Mouse (Mus musculus) frontal cortex, postnatal 10 days (tissue): ENCODE data around the gene Cmip.

Experiments
- DNase-seq, 2 experiments: peaks; one replicate each; pipeline ENCODE4 v3.0.0; 2022; ENCODE audit warnings: low spot score in 2 of 2, mixed read lengths in 1 of 2

Cmip gene

GRCm38 (mm10) chr8:117257029-117257820 lies at the start of gene Cmip:
TSS of gene Cmip (plus strand) at chr8:117257064.
- peak in 1 of 2 experiments; percentile 65 for DNase-seq

GRCm38 (mm10) chr8:117209150-117209549 lies 47.7 kb upstream of the Cmip start:
- DNase-seq, result no peak

- DNase-seq, result no peak
Measured at GRCm38 (mm10) chr8:117212100-117212499, 44.8 kb upstream of the Cmip start.

GRCm38 (mm10) chr8:117217724-117218123 lies 39.1 kb upstream of the Cmip start:
- DNase-seq, result no peak

GRCm38 (mm10) chr8:117222396-117222795 lies 34.5 kb upstream of the Cmip start:
- DNase-seq, result no peak

GRCm38 (mm10) chr8:117224630-117225029 lies 32.2 kb upstream of the Cmip start:
- peak; percentile 35 to 81 for DNase-seq

- DNase-seq, result no peak
Measured at GRCm38 (mm10) chr8:117226306-117226705, 30.6 kb upstream of the Cmip start.

GRCm38 (mm10) chr8:117227339-117227738 lies 29.5 kb upstream of the Cmip start:
- no peak for DNase-seq

- DNase-seq, result no peak
Measured at GRCm38 (mm10) chr8:117233199-117233598, 23.7 kb upstream of the Cmip start.

GRCm38 (mm10) chr8:117236531-117236930 lies 20.3 kb upstream of the Cmip start:
- DNase-seq, result no peak

GRCm38 (mm10) chr8:117240326-117240725 lies 16.5 kb upstream of the Cmip start:
- DNase-seq, result no peak

- no peak for DNase-seq
Measured at GRCm38 (mm10) chr8:117240841-117241494, 15.9 kb upstream of the Cmip start.

GRCm38 (mm10) chr8:117241848-117242247 lies 15.0 kb upstream of the Cmip start:
- DNase-seq, result no peak

GRCm38 (mm10) chr8:117242286-117242685 lies 14.6 kb upstream of the Cmip start:
- DNase-seq, result no peak

- no peak for DNase-seq
Measured at GRCm38 (mm10) chr8:117244601-117245000, 12.3 kb upstream of the Cmip start.

GRCm38 (mm10) chr8:117248341-117248740 lies 8.5 kb upstream of the Cmip start:
- DNase-seq, result no peak

- no peak for DNase-seq
Measured at GRCm38 (mm10) chr8:117251086-117251681, 5.7 kb upstream of the Cmip start.

- no peak for DNase-seq
Measured at GRCm38 (mm10) chr8:117252650-117253049, 4.2 kb upstream of the Cmip start.

- DNase-seq, result no peak
Measured at GRCm38 (mm10) chr8:117253390-117254269, 3.2 kb upstream of the Cmip start.

- no peak for DNase-seq
Measured at GRCm38 (mm10) chr8:117254496-117254895, 2.4 kb upstream of the Cmip start.

GRCm38 (mm10) chr8:117256292-117256938 lies 449 bp upstream of the Cmip start:
- peak; percentile 90 to 95 for DNase-seq
